Mouse (Mus musculus): ENCODE results near the gene Tprg.

- no peak for TF ChIP-seq CTCF (IDR thresholded peaks at IDR 0.05; ENCODE audit: low read depth, low read length)
- TF ChIP-seq POLR2A (IDR thresholded peaks at IDR 0.05; ENCODE audit: borderline replicate concordance, low read depth, low read length): no peak
Observed at GRCm38 (mm10) chr16:25426261-25426660, 139.6 kb downstream of the Tprg start.

Data from bone marrow macrophage, adult 2 months (primary cell).